Mouse (Mus musculus) kidney, adult 2 months (tissue): ENCODE results near the gene Alg3.

Experiments used
- CTCF ChIP-seq: fragments of 200-500 bp; conservative IDR thresholded peaks from 2 replicates; pipeline ENCODE4 v1.5.1; 2011; ENCODE audit warnings: low read depth, mild to moderate bottlenecking, control low read depth, low read length, moderate library complexity, mixed read lengths; ENCODE audit not compliant: insufficient read depth, insufficient read length
- POLR2A ChIP-seq: fragments of 200-500 bp; IDR thresholded peaks from one replicate; pipeline ENCODE4 v1.6.1; 2011; ENCODE audit warnings: low read depth, low read length, control low read depth

DNA sequence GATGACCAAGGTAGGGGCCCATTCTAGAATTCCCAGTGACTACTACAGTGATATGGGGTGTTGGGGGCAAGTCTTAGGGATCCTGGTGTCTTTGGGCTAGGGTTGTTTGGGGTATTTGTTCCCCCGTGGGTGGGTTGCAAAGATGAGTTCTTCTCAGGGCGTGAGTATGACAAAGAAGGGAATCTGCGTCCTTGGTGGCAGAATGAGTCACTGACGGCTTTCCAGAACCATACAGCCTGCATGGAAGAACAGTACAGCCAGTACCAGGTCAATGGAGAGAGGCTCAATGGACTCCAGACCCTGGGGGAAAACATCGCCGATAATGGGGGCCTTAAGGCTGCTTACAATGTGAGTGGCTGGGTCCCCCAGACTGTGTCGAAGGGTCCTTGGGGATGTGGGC is 32.4 kb upstream of the Alg3 start:
- no peak for TF ChIP-seq CTCF
- TF ChIP-seq POLR2A: no peak
